Mouse (Mus musculus): ENCODE measurements around the gene Fbxw28. TPM values are rescaled to one million over a fixed set of nuclear protein-coding genes. Genes with fewer than 3 reads are reported as not detected.

Fbxw28 gene
- not detected in 2 replicates for polyA plus RNA-seq (2012; rRNA removed)

GRCm38 (mm10) chr9:109339559-109339958 lies at the start of gene Fbxw28:
Gene Fbxw28 (minus strand): TSS chr9:109339659.

GRCm38 (mm10) chr9:109287576-109287975 lies 51.9 kb downstream of the Fbxw28 start, which contains the start of gene Fbxw14:
Gene Fbxw14 (minus strand): TSS chr9:109287676.

Other genes with a start within 250 kb of the Fbxw28 start
- gene Plxnb1, start 244.3 kb downstream of the Fbxw28 start, polyA plus RNA-seq (2012; rRNA removed), result 39.4 and 42.9 TPM in 2 replicates
- not detected in 2 replicates for gene Fbxw21, start 177.6 kb downstream of the Fbxw28 start, polyA plus RNA-seq (2012; rRNA removed)
- 0.12 and 0.13 TPM in 2 replicates for gene Fbxw13, start 143.7 kb downstream of the Fbxw28 start, polyA plus RNA-seq (2012; rRNA removed)
- gene Fbxw20, start 104.9 kb downstream of the Fbxw28 start, polyA plus RNA-seq (2012; rRNA removed), result not detected in 2 replicates
- gene Fbxw14, start 52.0 kb downstream of the Fbxw28 start, polyA plus RNA-seq (2012; rRNA removed), result not detected in 2 replicates
- gene Fbxw22, start 64.6 kb upstream of the Fbxw28 start, polyA plus RNA-seq (2012; rRNA removed), result not detected in 2 replicates
- not detected in 2 replicates for gene Fbxw16, start 109.5 kb upstream of the Fbxw28 start, polyA plus RNA-seq (2012; rRNA removed)
- not detected in 2 replicates for gene Fbxw19, start 156.2 kb upstream of the Fbxw28 start, polyA plus RNA-seq (2012; rRNA removed)
- gene Fbxw15, start 228.6 kb upstream of the Fbxw28 start, polyA plus RNA-seq (2012; rRNA removed), result 0.22 and 0.28 TPM in 2 replicates

Data from central nervous system, embryonic 18 days (tissue).